Mouse (Mus musculus) embryo, embryonic 9.5 days (tissue): Measurements from ENCODE around the gene Dstyk.
A peak's percentile ranks its signal among the peaks of the same experiment; 100 is the strongest.
"Not testable (repeated sequence)": the region's sequence is repeated elsewhere in the genome, so short reads cannot be mapped to it uniquely, and the experiment has no call there.

Experiments used
- DNase-seq: peaks from one replicate; pipeline ENCODE4 v3.0.0-alpha.2; 2017; ENCODE audit errors: extremely low spot score

Dstyk gene

GRCm38 (mm10) chr1:132436960-132437359 is 19.6 kb downstream of the Dstyk start:
- no peak for DNase-seq

GRCm38 (mm10) chr1:132437389-132437788 is 20.0 kb downstream of the Dstyk start:
- DNase-seq, result no peak

GRCm38 (mm10) chr1:132440896-132441435 is 23.6 kb downstream of the Dstyk start:
- no peak for DNase-seq

GRCm38 (mm10) chr1:132449742-132450141 is 32.4 kb downstream of the Dstyk start:
- no peak for DNase-seq

GRCm38 (mm10) chr1:132464651-132465050 is 47.3 kb downstream of the Dstyk start:
- DNase-seq, result no peak

- DNase-seq, result no peak
These were observed 51.6 kb downstream of the Dstyk start for GRCm38 (mm10) chr1:132468926-132469325.

GRCm38 (mm10) chr1:132469519-132469918 is 52.2 kb downstream of the Dstyk start:
- no peak for DNase-seq

- DNase-seq, result not testable (repeated sequence)
These were observed 52.7 kb downstream of the Dstyk start for GRCm38 (mm10) chr1:132470031-132470430.

GRCm38 (mm10) chr1:132471032-132471431 is 53.7 kb downstream of the Dstyk start:
- no peak for DNase-seq

GRCm38 (mm10) chr1:132471499-132471898 is 54.1 kb downstream of the Dstyk start:
- DNase-seq, result no peak

GRCm38 (mm10) chr1:132472537-132472936 is 55.2 kb downstream of the Dstyk start:
- DNase-seq, result no peak

- no peak for DNase-seq
These were observed 57.1 kb downstream of the Dstyk start for GRCm38 (mm10) chr1:132474496-132474895.

GRCm38 (mm10) chr1:132476575-132476927 is 59.2 kb downstream of the Dstyk start:
- no peak for DNase-seq

- DNase-seq, result peak; percentile 91
These were observed 59.8 kb downstream of the Dstyk start, which contains the start of gene Rbbp5 for GRCm38 (mm10) chr1:132476928-132477691. Gene Rbbp5 (plus strand): TSS chr1:132477365.

GRCm38 (mm10) chr1:132479438-132479837 is 62.1 kb downstream of the Dstyk start:
- no peak for DNase-seq

- no peak for DNase-seq
These were observed 64.3 kb downstream of the Dstyk start for GRCm38 (mm10) chr1:132481619-132482018.

GRCm38 (mm10) chr1:132483234-132483633 is 65.9 kb downstream of the Dstyk start:
- no peak for DNase-seq

GRCm38 (mm10) chr1:132483759-132484158 is 66.4 kb downstream of the Dstyk start:
- DNase-seq, result no peak

- DNase-seq, result no peak
These were observed 83.2 kb downstream of the Dstyk start for GRCm38 (mm10) chr1:132500535-132500934.

GRCm38 (mm10) chr1:132505155-132505554 is 87.8 kb downstream of the Dstyk start:
- DNase-seq, result no peak

GRCm38 (mm10) chr1:132506058-132506457 is 88.7 kb downstream of the Dstyk start, which contains the start of gene Tmem81:
Gene Tmem81 (plus strand): TSS chr1:132506230.
- DNase-seq, result no peak

GRCm38 (mm10) chr1:132506656-132507055 is 89.3 kb downstream of the Dstyk start:
- no peak for DNase-seq

GRCm38 (mm10) chr1:132509771-132510170 is 92.4 kb downstream of the Dstyk start:
- no peak for DNase-seq
